Mouse (Mus musculus) cerebellum, postnatal 14 days (tissue): ENCODE results near the gene Gm17374.
"Not testable (repeated sequence)": the region's sequence is repeated elsewhere in the genome, so short reads cannot be mapped to it uniquely, and the experiment has no call there.

Source experiments
- DNase-seq, 2 experiments: peaks; one replicate each; pipeline ENCODE4 v3.0.0; 2021; ENCODE audit warnings: mixed read lengths in 2 of 2

Gm17374 gene

GRCm38 (mm10) chr2:140151743-140152142, at the start of gene Gm17374:
Gene Gm17374 (plus strand): TSS chr2:140152043.
- not testable (repeated sequence) for DNase-seq

- DNase-seq = no peak
Measured at GRCm38 (mm10) chr2:140104951-140105350, 46.9 kb upstream of the Gm17374 start.

GRCm38 (mm10) chr2:140107641-140108040, 44.2 kb upstream of the Gm17374 start:
- no peak for DNase-seq

- DNase-seq = no peak
Measured at GRCm38 (mm10) chr2:140108945-140109344, 42.9 kb upstream of the Gm17374 start.

- no peak for DNase-seq
Measured at GRCm38 (mm10) chr2:140113851-140114250, 38.0 kb upstream of the Gm17374 start.

- DNase-seq = no peak
Measured at GRCm38 (mm10) chr2:140125516-140125915, 26.3 kb upstream of the Gm17374 start.

- DNase-seq = no peak
Measured at GRCm38 (mm10) chr2:140159186-140159730, 7.4 kb downstream of the Gm17374 start.

GRCm38 (mm10) chr2:140163351-140163854, 11.6 kb downstream of the Gm17374 start:
- DNase-seq = no peak

- no peak for DNase-seq
Measured at GRCm38 (mm10) chr2:140169057-140169456, 17.2 kb downstream of the Gm17374 start.

GRCm38 (mm10) chr2:140170127-140170802, 18.4 kb downstream of the Gm17374 start, which contains the start of the genes Esf1 and Ndufaf5:
Gene Esf1 (minus strand): TSS chr2:140170564.
Gene Ndufaf5 (plus strand): TSS chr2:140170649.
- peak; percentile 97 for DNase-seq

- peak in 1 of 2 experiments; percentile 16 for DNase-seq
Measured at GRCm38 (mm10) chr2:140170803-140171553, 19.1 kb downstream of the Gm17374 start.

- DNase-seq = not testable (repeated sequence)
Measured at GRCm38 (mm10) chr2:140185685-140186210, 33.9 kb downstream of the Gm17374 start.

- DNase-seq = peak; percentile 20 to 31
Measured at GRCm38 (mm10) chr2:140200713-140201112, 48.9 kb downstream of the Gm17374 start.

GRCm38 (mm10) chr2:140202573-140202972, 50.7 kb downstream of the Gm17374 start:
- DNase-seq = no peak
